Mouse (Mus musculus) heart, embryonic 10.5 days (tissue): ENCODE measurements around the gene Lyzl4. TPM values are rescaled to one million over a fixed set of nuclear protein-coding genes. Genes with fewer than 3 reads are reported as not detected.
A peak's percentile ranks its signal among the peaks of the same experiment; 100 is the strongest.

Source experiments
- DNase-seq: peaks from one replicate; pipeline ENCODE4 v3.0.0-alpha.2; 2017; ENCODE audit warnings: low spot score
- H3K27ac ChIP-seq: fragments of 300-500 bp; sonication (generic); 2 replicates; pipeline ENCODE4 v1.5.1; 2016; ENCODE audit warnings: mild to moderate bottlenecking
- H3K27me3 ChIP-seq: fragments of 300-500 bp; sonication (generic); 2 replicates; pipeline ENCODE4 v1.6.1; 2016; ENCODE audit warnings: mild to moderate bottlenecking; ENCODE audit not compliant: poor library complexity, insufficient read depth, severe bottlenecking
- H3K36me3 ChIP-seq: fragments of 300-500 bp; sonication (generic); 2 replicates; pipeline ENCODE4 v1.6.1; 2016; ENCODE audit warnings: mild to moderate bottlenecking, moderate library complexity
- H3K4me1 ChIP-seq: fragments of 300-500 bp; sonication (generic); 2 replicates; pipeline ENCODE4 v1.6.1; 2016; ENCODE audit warnings: mild to moderate bottlenecking
- H3K4me3 ChIP-seq: fragments of 300-500 bp; sonication (generic); 2 replicates; pipeline ENCODE4 v1.5.1; 2016; ENCODE audit warnings: mild to moderate bottlenecking, moderate library complexity
- H3K9me3 ChIP-seq: fragments of 300-500 bp; sonication (generic); 2 replicates; pipeline ENCODE4 v1.6.1; 2016; ENCODE audit warnings: mild to moderate bottlenecking, moderate library complexity
- WGBS: fragments of 180-500 bp; shearing (Covaris S2); methylation state at CpG from one replicate; pipeline ENCODE4 v1.1.7; 2016; 5-methylcytosine and 5-hydroxymethylcytosine counted together
- polyA plus RNA-seq: library from polyadenylated mRNA; unstranded; fragments of >200 nt; fragmentation: Nextera tagmentation; extraction: Ambion mirVana; gene quantifications from 2 replicates; pipeline ENCODE4 v1.2.1, GENCODE M21; 2016

Lyzl4 gene
- polyA plus RNA-seq, 1 experiment from 2014 or later, result not detected

- Histone ChIP-seq H3K4me3 (no peak overlapping the region), H3K27ac (no peak overlapping the region), H3K9me3 (no peaks in the 10 kb centered on the region), H3K4me1 (peaks cover 41% of the 10 kb centered on the region), H3K27me3 (peaks cover 50% of the 10 kb centered on the region), H3K36me3 (no peaks in the 10 kb centered on the region)
- DNase-seq, result no peak
- WGBS, result 19% methylated on average over 7 of the region's 7 CpGs
Observed at GRCm38 (mm10) chr9:121671300-121671699, 29.4 kb upstream of the Lyzl4 start.

GRCm38 (mm10) chr9:121669348-121669791 lies 27.5 kb upstream of the Lyzl4 start:
- peak; percentile 89 for DNase-seq
- Histone ChIP-seq H3K4me3 (peak overlapping the region; percentile 46), H3K36me3 (no peaks in the 10 kb centered on the region), H3K27me3 (peaks cover 69% of the 10 kb centered on the region), H3K4me1 (peaks cover 41% of the 10 kb centered on the region), H3K27ac (peak overlapping the region; percentile 29; the same call in 1 of the 2 replicates), H3K9me3 (no peaks in the 10 kb centered on the region)
- under 1% methylated on average over 28 of the region's 28 CpGs for WGBS

GRCm38 (mm10) chr9:121667822-121668221 lies 25.9 kb upstream of the Lyzl4 start:
- Histone ChIP-seq H3K9me3 (no peaks in the 10 kb centered on the region), H3K27me3 (peaks cover 80% of the 10 kb centered on the region), H3K27ac (no peak overlapping the region), H3K36me3 (no peaks in the 10 kb centered on the region), H3K4me3 (no peak overlapping the region), H3K4me1 (peaks cover 37% of the 10 kb centered on the region)
- DNase-seq, result no peak
- 77% methylated on average over 11 of the region's 11 CpGs for WGBS

DNA sequence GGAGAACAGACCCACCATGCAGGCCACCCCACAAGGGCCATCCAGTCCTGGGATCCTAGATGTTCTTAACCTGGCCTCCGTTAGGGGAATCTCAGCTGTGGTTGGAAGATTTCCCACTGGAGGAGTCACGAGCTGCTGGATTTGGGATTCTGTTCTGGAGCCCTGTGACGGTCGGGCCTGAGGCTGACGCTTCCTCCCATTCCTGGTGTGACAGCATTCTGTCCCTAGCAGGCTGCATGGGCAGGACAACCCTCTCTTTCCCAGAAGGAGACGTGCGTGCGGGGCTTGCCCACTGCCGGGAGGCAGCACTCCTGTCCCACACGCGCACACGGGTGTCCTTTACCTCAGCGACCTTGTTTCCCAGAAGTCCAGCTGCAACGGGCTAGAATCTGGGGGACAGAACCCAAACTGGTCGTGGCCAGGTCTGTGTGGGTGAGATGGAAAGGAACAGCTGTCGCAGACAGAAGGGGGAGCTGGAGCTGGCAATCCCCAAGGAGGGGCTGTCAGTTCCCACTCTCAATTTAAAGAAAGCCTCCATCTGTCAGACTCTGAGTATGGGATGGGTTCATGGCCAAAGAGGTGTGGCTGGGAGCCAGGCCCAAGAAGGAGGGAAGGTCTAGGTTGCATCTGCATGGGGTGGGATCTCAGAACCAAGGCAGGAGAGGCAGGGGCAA lies 25.2 kb upstream of the Lyzl4 start:
- peaks cover 30% of the 10 kb centered on the region for H3K4me1 ChIP-seq
- 72% methylated on average over 16 of the region's 16 CpGs for WGBS
- no peaks in the 10 kb centered on the region for H3K36me3 ChIP-seq
- H3K27me3 ChIP-seq, result peaks cover 87% of the 10 kb centered on the region
- no peak overlapping the region for H3K27ac ChIP-seq
- no peak overlapping the region for H3K4me3 ChIP-seq
- H3K9me3 ChIP-seq, result no peaks in the 10 kb centered on the region
- DNase-seq, result no peak

DNA sequence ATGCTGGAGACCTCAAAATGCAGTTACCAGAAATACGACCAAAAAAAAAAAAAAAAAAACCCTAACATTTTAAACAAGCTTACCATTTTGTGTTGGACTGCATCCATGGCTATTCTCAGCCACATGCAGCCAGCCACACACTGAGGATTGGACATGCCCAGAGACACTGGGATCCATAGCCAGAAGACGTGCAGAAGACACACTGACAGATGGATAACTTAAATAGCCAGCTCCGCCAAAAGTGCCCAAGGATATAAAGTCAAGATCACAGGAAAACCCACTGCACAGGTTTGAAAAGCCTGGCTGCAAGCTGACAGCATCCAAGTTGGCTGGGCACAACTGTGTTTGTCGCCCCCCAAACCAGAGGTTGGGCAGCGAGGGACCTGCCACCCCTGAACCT lies 22.2 kb upstream of the Lyzl4 start:
- H3K27me3 ChIP-seq, result peaks cover 94% of the 10 kb centered on the region
- no peak for DNase-seq
- no peaks in the 10 kb centered on the region for H3K36me3 ChIP-seq
- no peaks in the 10 kb centered on the region for H3K9me3 ChIP-seq
- H3K4me3 ChIP-seq, result no peak overlapping the region
- H3K4me1 ChIP-seq, result peaks cover under 1% of the 10 kb centered on the region; the same call in 1 of the 2 replicates
- H3K27ac ChIP-seq, result no peak overlapping the region
- 84% methylated on average over 5 of the region's 5 CpGs for WGBS

GRCm38 (mm10) chr9:121663467-121663866 lies 21.6 kb upstream of the Lyzl4 start:
- no peak for DNase-seq
- 80% methylated on average over 6 of the region's 6 CpGs for WGBS
- no peak overlapping the region for H3K4me3 ChIP-seq
- no peaks in the 10 kb centered on the region for H3K9me3 ChIP-seq
- H3K27ac ChIP-seq, result no peak overlapping the region
- no peaks in the 10 kb centered on the region for H3K36me3 ChIP-seq
- H3K4me1 ChIP-seq, result no peaks in the 10 kb centered on the region
- peaks cover 90% of the 10 kb centered on the region for H3K27me3 ChIP-seq

DNA sequence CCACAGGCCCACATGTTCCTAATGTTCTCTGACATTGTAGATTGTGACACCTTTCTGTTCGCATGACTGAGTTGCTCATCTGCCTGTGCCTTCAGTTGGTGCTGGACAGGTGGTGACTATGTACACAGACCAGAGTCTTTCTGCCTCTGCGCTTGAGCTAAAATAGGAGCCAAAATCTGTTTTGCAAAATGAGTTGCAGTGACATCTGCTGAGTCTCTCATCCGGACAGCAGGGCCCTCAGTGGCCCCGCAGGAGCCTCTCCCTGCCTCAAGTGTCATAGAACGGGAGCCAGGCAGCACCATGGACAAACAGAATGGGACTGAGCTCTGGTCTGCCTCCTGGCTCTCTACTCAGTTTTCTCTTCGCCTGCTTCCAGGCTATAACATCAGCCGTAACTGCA lies 17.9 kb upstream of the Lyzl4 start:
- Histone ChIP-seq H3K27me3 (peaks cover 74% of the 10 kb centered on the region), H3K4me3 (no peak overlapping the region), H3K27ac (no peak overlapping the region), H3K36me3 (no peaks in the 10 kb centered on the region), H3K9me3 (no peaks in the 10 kb centered on the region), H3K4me1 (peaks cover 8% of the 10 kb centered on the region; the same call in 1 of the 2 replicates)
- no peak for DNase-seq
- 73% methylated on average over 7 of the region's 7 CpGs for WGBS

- peaks cover 8% of the 10 kb centered on the region; the same call in 1 of the 2 replicates for H3K4me1 ChIP-seq
- no peak overlapping the region for H3K27ac ChIP-seq
- DNase-seq, result no peak
- H3K36me3 ChIP-seq, result no peaks in the 10 kb centered on the region
- H3K4me3 ChIP-seq, result no peak overlapping the region
- WGBS, result 72% methylated on average over 7 of the region's 7 CpGs
- peaks cover 74% of the 10 kb centered on the region for H3K27me3 ChIP-seq
- H3K9me3 ChIP-seq, result no peaks in the 10 kb centered on the region
Observed at GRCm38 (mm10) chr9:121658248-121658647, 16.4 kb upstream of the Lyzl4 start.

- Histone ChIP-seq H3K36me3 (no peaks in the 10 kb centered on the region), H3K27ac (no peak overlapping the region), H3K9me3 (no peaks in the 10 kb centered on the region), H3K27me3 (peaks cover 74% of the 10 kb centered on the region), H3K4me3 (no peak overlapping the region), H3K4me1 (peaks cover 8% of the 10 kb centered on the region; the same call in 1 of the 2 replicates)
- WGBS, result 62% methylated on average over 13 of the region's 13 CpGs
- no peak for DNase-seq
Observed at GRCm38 (mm10) chr9:121657143-121657542, 15.2 kb upstream of the Lyzl4 start.

DNA sequence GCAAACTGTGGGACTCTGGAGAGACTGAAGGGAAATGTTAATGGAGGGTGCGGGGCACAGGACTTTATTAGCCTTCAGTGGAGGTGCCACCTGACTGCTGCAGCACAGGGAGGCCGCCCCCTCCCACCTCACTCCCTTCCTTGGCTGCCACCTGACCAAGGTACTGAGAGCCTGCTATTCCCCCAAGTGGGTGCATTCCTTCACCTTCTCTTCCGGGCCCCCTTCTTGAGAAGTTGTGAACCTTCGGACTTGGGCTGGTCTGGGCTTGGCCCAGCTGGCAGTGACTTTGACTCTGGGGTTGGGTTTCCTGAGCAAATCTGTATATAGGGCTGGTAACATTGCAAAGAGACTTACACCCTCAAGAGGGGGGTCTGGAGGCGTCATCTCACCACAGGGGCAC lies 14.4 kb upstream of the Lyzl4 start:
- WGBS, result 84% methylated on average over 5 of the region's 5 CpGs
- Histone ChIP-seq H3K4me1 (peaks cover 8% of the 10 kb centered on the region; the same call in 1 of the 2 replicates), H3K27ac (no peak overlapping the region), H3K36me3 (no peaks in the 10 kb centered on the region), H3K27me3 (peaks cover 70% of the 10 kb centered on the region), H3K9me3 (no peaks in the 10 kb centered on the region), H3K4me3 (no peak overlapping the region)
- no peak for DNase-seq

DNA sequence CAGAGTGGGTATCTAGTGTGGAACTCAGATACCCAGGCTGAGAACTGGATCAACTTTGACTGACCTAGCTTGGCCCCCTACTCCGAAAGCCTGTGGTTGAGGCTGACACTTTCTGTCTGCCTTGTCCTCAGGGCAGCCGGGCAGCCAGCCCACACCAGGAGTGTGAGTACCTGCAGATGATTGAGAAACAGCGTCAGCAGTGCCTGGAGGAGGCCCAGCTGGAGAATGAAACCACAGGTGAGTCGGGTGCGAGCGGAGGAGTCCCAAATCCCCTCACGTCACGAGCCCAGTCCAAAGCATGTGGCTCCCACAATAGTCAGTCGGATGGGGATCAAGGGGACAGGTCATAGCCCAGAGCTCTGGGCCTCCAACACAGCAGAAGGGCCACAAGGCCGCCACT lies 11.8 kb upstream of the Lyzl4 start:
- Histone ChIP-seq H3K27ac (no peak overlapping the region), H3K9me3 (no peaks in the 10 kb centered on the region), H3K36me3 (no peaks in the 10 kb centered on the region), H3K4me3 (no peak overlapping the region), H3K27me3 (peaks cover 46% of the 10 kb centered on the region), H3K4me1 (peaks cover 8% of the 10 kb centered on the region; the same call in 1 of the 2 replicates)
- 81% methylated on average over 10 of the region's 10 CpGs for WGBS
- DNase-seq, result no peak

GRCm38 (mm10) chr9:121647026-121647425 lies 5.1 kb upstream of the Lyzl4 start:
- Histone ChIP-seq H3K27me3 (peaks cover 53% of the 10 kb centered on the region), H3K27ac (no peak overlapping the region), H3K9me3 (no peaks in the 10 kb centered on the region), H3K36me3 (no peaks in the 10 kb centered on the region), H3K4me3 (no peak overlapping the region), H3K4me1 (peaks cover 21% of the 10 kb centered on the region)
- 58% methylated on average over 7 of the region's 7 CpGs for WGBS
- no peak for DNase-seq

DNA sequence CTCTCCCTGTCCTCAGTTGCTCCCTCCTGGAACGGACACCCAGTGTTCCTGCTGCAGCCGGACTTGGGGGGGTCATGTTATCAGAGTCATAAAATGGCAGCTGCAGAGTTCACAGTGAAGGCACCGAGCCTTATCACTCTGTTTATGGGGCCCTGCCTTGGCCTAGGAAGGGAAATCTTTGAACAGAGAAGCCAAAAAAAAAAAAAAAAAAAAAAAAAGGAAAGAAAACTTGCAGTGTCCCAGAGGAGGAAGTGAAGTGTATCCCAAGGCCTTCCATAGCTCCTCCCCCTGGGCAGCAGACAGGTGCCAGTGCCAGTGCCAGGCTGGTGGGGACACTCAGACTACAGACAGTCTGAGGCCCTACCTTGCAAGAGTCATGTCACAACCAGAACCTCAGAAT lies 3.0 kb upstream of the Lyzl4 start:
- 54% methylated on average over 3 of the region's 3 CpGs for WGBS
- Histone ChIP-seq H3K4me1 (peaks cover 29% of the 10 kb centered on the region), H3K36me3 (no peaks in the 10 kb centered on the region), H3K27me3 (peaks cover 72% of the 10 kb centered on the region), H3K9me3 (no peaks in the 10 kb centered on the region), H3K4me3 (no peak overlapping the region), H3K27ac (no peak overlapping the region)
- no peak for DNase-seq
